Mouse (Mus musculus) Patski (cell line): ENCODE results near the gene Supt20. TPM values are rescaled to one million over a fixed set of nuclear protein-coding genes. Genes with fewer than 3 reads are reported as not detected.

ENCODE experiments used
- ATAC-seq: fragments of 100-300 bp; one replicate; pipeline ENCODE4 v1.8.0; 2021
- CTCF ChIA-PET: fragments of 350-600 bp; sonication (Branson Sonifier 250); formaldehyde crosslinking; loops from one replicate; lab custom pipeline; 2022; ENCODE audit warnings: inconsistent platforms; lab: Charles Lee
- POLR2A ChIA-PET: fragments of 350-600 bp; sonication (Branson Sonifier 250); formaldehyde crosslinking; loops from one replicate; lab custom pipeline; 2022; ENCODE audit warnings: antibody characterized with exemption, inconsistent platforms; lab: Charles Lee
- DNase-seq: peaks from one replicate; pipeline ENCODE4 v3.0.0-alpha.2; 2011; ENCODE audit warnings: low read depth, low spot score
- H3K27me3 ChIP-seq: fragments of 371-371 bp; one replicate; pipeline ENCODE4 v1.5.1; 2021
- CTCF ChIP-seq: fragments of 100-300 bp; IDR thresholded peaks from one replicate; pipeline ENCODE4 v1.5.1; 2021
- in situ Hi-C: fragments of 300-500 bp; cut with MboI; formaldehyde crosslinking; loops from 3 replicates; pipeline ENCODE4 v1.11.1; 2018; ENCODE audit warnings: low pct_unique_long_range_greater_than_20kb, mixed read lengths
- polyA plus RNA-seq: library from polyadenylated mRNA; unstranded; gene quantifications from one replicate; pipeline ENCODE4 v1.2.3, GENCODE M21; 2021

The Supt20 gene
- polyA plus RNA-seq, result 85.0 TPM

- no peaks in the 10 kb centered on the region for H3K27me3 ChIP-seq
- in situ Hi-C loops, result loop anchor here (10.0 kb wide), 1 partner anchor 828 kb away; the partner anchor contains the start of gene Ufm1
- ChIA-PET POLR2A (interaction anchor here (0.8 to 1.5 kb wide), 5 partner anchors 10 to 334 kb away, joined by 3 to 4 read pairs (median 4); partner anchors contain the start of gene Alg5), CTCF (interaction anchor here (0.7 to 3.3 kb wide), 6 partner anchors 9 to 340 kb away, joined by 3 to 11 read pairs (median 6); no protein-coding TSS in a partner anchor)
- peak; percentile 98 for ATAC-seq
- DNase-seq, result peak; percentile 83
- TF ChIP-seq CTCF, result no peak
Observed at GRCm38 (mm10) chr3:54692202-54693055, at the start of gene Supt20. Gene Supt20, plus strand, starts transcription at chr3:54692807.

- no peak for DNase-seq
- POLR2A ChIA-PET, result no interaction called here
- peaks cover 5% of the 10 kb centered on the region for H3K27me3 ChIP-seq
- in situ Hi-C loops, result no loop called here
- CTCF ChIA-PET, result no interaction called here
- TF ChIP-seq CTCF, result no peak
- no peak for ATAC-seq
Observed at GRCm38 (mm10) chr3:54642851-54643250, 49.8 kb upstream of the Supt20 start.

- POLR2A ChIA-PET, result interaction anchor here (0.6 to 0.7 kb wide), 2 partner anchors 78 to 296 kb away, joined by 3 read pairs; no protein-coding TSS in a partner anchor
- ATAC-seq (no peak), DNase-seq (no peak)
- H3K27me3 ChIP-seq, result peaks cover 17% of the 10 kb centered on the region
- no peak for TF ChIP-seq CTCF
- in situ Hi-C loops, result no loop called here
- CTCF ChIA-PET, result interaction anchor here (0.8 to 0.9 kb wide), 2 partner anchors 15 to 17 kb away, joined by 3 to 4 read pairs; no protein-coding TSS in a partner anchor
Observed at GRCm38 (mm10) chr3:54647583-54647982, 45.0 kb upstream of the Supt20 start.

GRCm38 (mm10) chr3:54651576-54651975, 41.0 kb upstream of the Supt20 start:
- ATAC-seq (no peak), DNase-seq (no peak)
- ChIA-PET CTCF (interaction anchor here (1.4 kb wide), 1 partner anchor 22 kb away, joined by 3 read pairs; no protein-coding TSS in a partner anchor), POLR2A (interaction anchor here (0.6 kb wide), 1 partner anchor 1525 kb away, joined by 3 read pairs; no protein-coding TSS in a partner anchor)
- in situ Hi-C loops, result no loop called here
- H3K27me3 ChIP-seq, result peaks cover 23% of the 10 kb centered on the region
- no peak for TF ChIP-seq CTCF

- ChIA-PET CTCF (interaction anchor here (0.8 to 1.1 kb wide), 5 partner anchors 8 to 300 kb away, joined by 3 to 4 read pairs (median 3); no protein-coding TSS in a partner anchor), POLR2A (no interaction called here)
- DNase-seq (no peak), ATAC-seq (no peak)
- in situ Hi-C loops, result no loop called here
- no peak for TF ChIP-seq CTCF
- H3K27me3 ChIP-seq, result peaks cover 16% of the 10 kb centered on the region
Observed at GRCm38 (mm10) chr3:54654169-54654568, 38.4 kb upstream of the Supt20 start.

GRCm38 (mm10) chr3:54657090-54657489, 35.5 kb upstream of the Supt20 start:
- ChIA-PET POLR2A (no interaction called here), CTCF (interaction anchor here (0.8 kb wide), 1 partner anchor 299 kb away, joined by 3 read pairs; no protein-coding TSS in a partner anchor)
- TF ChIP-seq CTCF, result no peak
- ATAC-seq (no peak), DNase-seq (no peak)
- in situ Hi-C loops, result no loop called here
- peaks cover 7% of the 10 kb centered on the region for H3K27me3 ChIP-seq

- no peak for TF ChIP-seq CTCF
Observed at GRCm38 (mm10) chr3:54657888-54658626, 34.5 kb upstream of the Supt20 start.

GRCm38 (mm10) chr3:54659736-54660135, 32.9 kb upstream of the Supt20 start:
- in situ Hi-C loops, result no loop called here
- no peak for TF ChIP-seq CTCF
- ATAC-seq (no peak), DNase-seq (no peak)
- POLR2A ChIA-PET, result no interaction called here
- peaks cover 19% of the 10 kb centered on the region for H3K27me3 ChIP-seq
- CTCF ChIA-PET, result interaction anchor here (1.3 to 1.6 kb wide), 3 partner anchors 46 to 302 kb away, joined by 3 to 5 read pairs (median 3); no protein-coding TSS in a partner anchor

More at GRCm38 (mm10) chr3:54657888-54658626, 34.5 kb upstream of the Supt20 start:
- POLR2A ChIA-PET, result no interaction called here
- CTCF ChIA-PET, result interaction anchor here (0.7 kb wide), 1 partner anchor 300 kb away, joined by 3 read pairs; no protein-coding TSS in a partner anchor
- in situ Hi-C loops, result no loop called here
- DNase-seq, result no peak
- no peak for ATAC-seq
- H3K27me3 ChIP-seq, result peaks cover 6% of the 10 kb centered on the region

- CTCF ChIA-PET, result interaction anchor here (0.6 to 3.7 kb wide), 19 partner anchors 8 to 312 kb away, joined by 3 to 20 read pairs (median 4); partner anchors contain the start of gene Postn
- DNase-seq (no peak), ATAC-seq (no peak)
- TF ChIP-seq CTCF, result peak; percentile 78
- POLR2A ChIA-PET, result interaction anchor here (1.0 kb wide), 1 partner anchor 307 kb away, joined by 3 read pairs; no protein-coding TSS in a partner anchor
- in situ Hi-C loops, result no loop called here
- H3K27me3 ChIP-seq, result peaks cover 32% of the 10 kb centered on the region
Observed at GRCm38 (mm10) chr3:54662411-54662810, 30.2 kb upstream of the Supt20 start.

- no peak for ATAC-seq
- in situ Hi-C loops, result no loop called here
- CTCF ChIA-PET, result interaction anchor here (1.6 to 3.2 kb wide), 2 partner anchors 310 to 318 kb away, joined by 5 to 10 read pairs; no protein-coding TSS in a partner anchor
Observed at GRCm38 (mm10) chr3:54668141-54668540, 24.5 kb upstream of the Supt20 start.

More at GRCm38 (mm10) chr3:54668141-54668540, 24.5 kb upstream of the Supt20 start:
- TF ChIP-seq CTCF, result no peak
- POLR2A ChIA-PET, result no interaction called here
- peaks cover 42% of the 10 kb centered on the region for H3K27me3 ChIP-seq
- no peak for DNase-seq
